Mouse (Mus musculus) embryonic facial prominence, embryonic 12.5 days (tissue): Measurements from ENCODE around the gene Kif13a. TPM values are rescaled to one million over a fixed set of nuclear protein-coding genes. Genes with fewer than 3 reads are reported as not detected.

ENCODE experiments used
- ATAC-seq: fragments of 200-750 bp; cut with Nextera tagmentation; 2 replicates; pipeline ENCODE4 v1.8.0; 2017; ENCODE audit not compliant: insufficient number of reproducible peaks, insufficient read depth, low FRiP score, low TSS enrichment
- H3K27ac ChIP-seq: fragments of 300-500 bp; sonication (generic); 2 replicates; pipeline ENCODE4 v1.5.1; 2016; ENCODE audit warnings: mild to moderate bottlenecking
- H3K27me3 ChIP-seq: fragments of 300-500 bp; sonication (generic); 2 replicates; pipeline ENCODE4 v1.6.1; 2016; ENCODE audit warnings: mild to moderate bottlenecking, moderate library complexity
- H3K36me3 ChIP-seq: fragments of 300-500 bp; sonication (generic); 2 replicates; pipeline ENCODE4 v1.6.1; 2016; ENCODE audit warnings: mild to moderate bottlenecking
- H3K4me1 ChIP-seq: fragments of 300-500 bp; sonication (generic); 2 replicates; pipeline ENCODE4 v1.6.1; 2016
- H3K4me2 ChIP-seq: fragments of 300-500 bp; sonication (generic); replicated peaks from 2 replicates; pipeline ENCODE4 v1.6.1; 2016; ENCODE audit warnings: mild to moderate bottlenecking, moderate library complexity
- H3K4me3 ChIP-seq: fragments of 300-500 bp; sonication (generic); 2 replicates; pipeline ENCODE4 v1.5.1; 2016; ENCODE audit warnings: mild to moderate bottlenecking
- H3K9ac ChIP-seq: fragments of 300-500 bp; sonication (generic); 2 replicates; pipeline ENCODE4 v1.6.1; 2016; ENCODE audit warnings: mild to moderate bottlenecking, moderate library complexity
- H3K9me3 ChIP-seq: fragments of 300-500 bp; sonication (generic); 2 replicates; pipeline ENCODE4 v1.6.1; 2016; ENCODE audit warnings: mild to moderate bottlenecking, moderate library complexity
- WGBS: fragments of 180-500 bp; shearing (Covaris S2); methylation state at CpG from one replicate; pipeline ENCODE4 v1.1.7; 2016; 5-methylcytosine and 5-hydroxymethylcytosine counted together
- polyA plus RNA-seq: library from polyadenylated mRNA; unstranded; fragments of >200 nt; fragmentation: Nextera tagmentation; extraction: Ambion mirVana; gene quantifications from 2 replicates; pipeline ENCODE4 v1.2.1, GENCODE M21; 2016

The Kif13a gene
- polyA plus RNA-seq, 1 experiment from 2014 or later, result 22.9 TPM

DNA sequence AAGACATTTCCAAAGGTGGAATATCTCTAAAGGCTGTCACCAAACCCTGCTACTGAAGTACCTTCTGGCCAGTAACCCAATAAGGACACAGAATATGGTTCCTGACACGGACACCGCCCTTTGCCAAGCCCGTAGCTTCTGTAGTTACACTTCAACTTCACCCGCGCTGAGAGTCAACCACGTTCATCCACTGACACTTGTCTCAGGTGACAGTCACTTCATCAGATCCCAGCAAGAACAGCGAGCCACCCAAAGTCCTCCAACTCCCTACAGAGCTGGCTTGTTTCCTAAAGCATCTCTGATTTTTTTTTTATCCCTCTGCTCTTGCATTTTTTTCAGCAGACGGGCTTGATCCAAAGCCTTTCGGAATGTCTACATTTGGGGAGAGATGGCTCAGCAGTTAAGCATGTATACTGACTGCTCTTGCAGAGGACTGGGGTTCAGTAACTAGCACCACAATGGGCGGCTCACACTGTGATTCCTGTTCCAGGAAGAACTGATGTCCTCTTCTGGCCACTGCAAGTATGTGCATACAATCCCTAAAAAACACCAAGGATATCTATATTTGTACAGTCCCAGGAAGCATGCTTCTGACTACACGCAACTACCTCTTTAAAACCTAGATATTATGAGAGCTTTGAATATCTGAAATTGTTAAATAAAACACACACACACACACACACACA is 28.7 kb downstream of the Kif13a start:
- H3K4me3 ChIP-seq, result no peak overlapping the region
- no peaks in the 10 kb centered on the region for H3K4me1 ChIP-seq
- no peak overlapping the region for H3K9ac ChIP-seq
- no peaks in the 10 kb centered on the region for H3K9me3 ChIP-seq
- H3K27me3 ChIP-seq, result no peaks in the 10 kb centered on the region
- ATAC-seq, result no peak
- H3K36me3 ChIP-seq, result peaks cover 7% of the 10 kb centered on the region; the same call in 1 of the 2 replicates
- no peak overlapping the region for H3K4me2 ChIP-seq
- H3K27ac ChIP-seq, result no peak overlapping the region
- 93% methylated on average over 11 of the region's 11 CpGs for WGBS

DNA sequence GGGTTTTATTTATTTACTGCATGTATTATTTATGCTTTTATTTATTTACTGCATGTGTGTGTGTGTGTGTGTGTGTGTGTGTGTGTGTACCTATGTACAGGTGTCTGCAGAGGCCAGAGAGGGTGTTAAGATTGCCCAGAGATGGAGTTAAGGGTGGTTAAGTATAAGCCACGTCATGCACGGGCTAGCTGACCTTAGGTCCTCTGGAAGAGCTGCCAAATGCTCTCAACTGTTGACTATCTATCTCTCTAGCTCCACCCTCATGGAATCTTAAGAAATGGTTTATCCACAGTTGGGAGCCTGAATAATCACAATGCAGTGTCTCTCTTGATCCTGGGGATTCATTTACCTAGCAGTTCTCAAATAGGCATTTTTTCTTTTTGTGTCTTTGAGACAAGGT is 30.8 kb downstream of the Kif13a start:
- H3K27me3 ChIP-seq, result no peaks in the 10 kb centered on the region
- H3K4me3 ChIP-seq, result no peak overlapping the region
- 76% methylated on average over 2 of the region's 2 CpGs for WGBS
- no peak overlapping the region for H3K4me2 ChIP-seq
- peaks cover 7% of the 10 kb centered on the region; the same call in 1 of the 2 replicates for H3K36me3 ChIP-seq
- H3K9me3 ChIP-seq, result no peaks in the 10 kb centered on the region
- no peaks in the 10 kb centered on the region for H3K4me1 ChIP-seq
- H3K27ac ChIP-seq, result no peak overlapping the region
- H3K9ac ChIP-seq, result no peak overlapping the region
- no peak for ATAC-seq

DNA sequence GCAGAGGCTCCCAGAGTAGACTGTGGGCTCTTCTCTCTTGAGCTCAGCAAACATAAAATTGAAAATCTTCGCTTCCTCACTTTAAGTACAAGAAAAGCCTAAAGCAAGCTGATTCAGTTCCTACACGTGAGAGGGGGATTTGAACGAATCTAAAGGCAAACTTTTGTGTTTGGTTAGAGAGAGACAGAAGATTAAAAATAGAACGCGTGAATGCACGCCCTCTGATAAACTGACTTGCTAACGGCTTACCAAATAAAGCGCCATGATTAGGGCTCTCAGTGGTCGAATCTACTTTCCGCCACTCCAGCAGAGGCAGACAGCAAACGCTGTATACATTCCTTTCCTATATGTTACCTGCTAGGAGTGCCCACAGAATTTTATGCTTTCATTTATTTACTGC is 31.3 kb downstream of the Kif13a start:
- Histone ChIP-seq H3K9ac (no peak overlapping the region), H3K9me3 (no peaks in the 10 kb centered on the region), H3K36me3 (peaks cover 7% of the 10 kb centered on the region; the same call in 1 of the 2 replicates), H3K4me2 (no peak overlapping the region), H3K4me3 (no peak overlapping the region), H3K27ac (no peak overlapping the region), H3K27me3 (no peaks in the 10 kb centered on the region), H3K4me1 (no peaks in the 10 kb centered on the region)
- WGBS, result 77% methylated on average over 11 of the region's 11 CpGs
- ATAC-seq, result no peak

DNA sequence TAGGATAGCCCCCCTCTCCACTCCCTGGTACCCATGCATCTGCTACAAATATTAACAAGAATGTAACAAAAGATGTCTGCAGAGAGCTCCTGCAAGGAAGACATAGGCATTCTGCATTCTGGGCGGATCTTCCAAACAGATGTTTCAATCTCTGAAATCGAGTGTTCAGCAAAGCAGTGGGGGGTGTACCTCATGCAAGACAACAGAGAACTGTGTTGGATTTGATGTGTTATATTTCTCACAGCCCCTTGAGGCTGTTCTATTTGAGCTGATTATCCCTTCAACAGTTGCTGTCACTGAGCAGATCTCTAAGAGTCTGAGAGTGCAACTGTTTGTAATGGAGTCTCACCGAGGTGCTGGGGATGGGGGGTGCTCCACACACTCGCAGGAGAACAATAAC is 37.3 kb downstream of the Kif13a start:
- Histone ChIP-seq H3K4me1 (0 out of 2 replicates have a peak, but pooled peaks cover 6% of the 10 kb centered on the region), H3K4me3 (no peak overlapping the region), H3K27ac (no peak overlapping the region), H3K27me3 (no peaks in the 10 kb centered on the region), H3K9ac (no peak overlapping the region), H3K36me3 (no peaks in the 10 kb centered on the region), H3K4me2 (no peak overlapping the region), H3K9me3 (no peaks in the 10 kb centered on the region)
- WGBS, result 58% methylated on average over 4 of the region's 4 CpGs
- ATAC-seq, result no peak

DNA sequence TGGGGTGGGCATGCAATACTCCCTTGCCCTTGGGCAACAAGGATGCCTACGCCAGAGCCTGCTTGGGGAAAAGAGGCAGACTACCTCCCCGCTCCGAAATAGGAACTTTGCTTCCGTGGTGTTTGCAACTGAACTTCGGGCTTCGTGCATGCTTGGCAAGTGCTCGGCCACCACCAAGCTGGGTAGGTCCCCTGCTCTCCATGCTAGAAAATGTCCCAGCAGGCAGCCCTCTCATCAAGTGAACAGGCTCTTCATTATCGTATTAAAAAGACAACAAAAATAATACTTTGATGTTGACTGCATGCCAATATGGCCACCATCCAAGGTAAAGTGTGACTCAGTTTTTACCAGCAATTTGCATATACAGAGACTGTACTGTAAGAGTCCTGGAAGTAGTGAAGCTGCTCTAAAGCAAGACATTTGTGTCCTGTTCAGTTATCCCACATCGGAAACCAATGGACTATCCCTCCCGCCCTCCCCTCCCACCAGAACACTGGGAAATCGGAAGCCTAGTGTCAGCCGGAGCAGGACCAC is 41.5 kb downstream of the Kif13a start:
- Histone ChIP-seq H3K36me3 (no peaks in the 10 kb centered on the region), H3K9me3 (no peaks in the 10 kb centered on the region), H3K27ac (no peak overlapping the region), H3K4me1 (peaks cover 15% of the 10 kb centered on the region; the same call in 1 of the 2 replicates), H3K4me2 (no peak overlapping the region), H3K9ac (no peak overlapping the region), H3K4me3 (no peak overlapping the region), H3K27me3 (no peaks in the 10 kb centered on the region)
- ATAC-seq, result no peak
- WGBS, result 84% methylated on average over 12 of the region's 12 CpGs

DNA sequence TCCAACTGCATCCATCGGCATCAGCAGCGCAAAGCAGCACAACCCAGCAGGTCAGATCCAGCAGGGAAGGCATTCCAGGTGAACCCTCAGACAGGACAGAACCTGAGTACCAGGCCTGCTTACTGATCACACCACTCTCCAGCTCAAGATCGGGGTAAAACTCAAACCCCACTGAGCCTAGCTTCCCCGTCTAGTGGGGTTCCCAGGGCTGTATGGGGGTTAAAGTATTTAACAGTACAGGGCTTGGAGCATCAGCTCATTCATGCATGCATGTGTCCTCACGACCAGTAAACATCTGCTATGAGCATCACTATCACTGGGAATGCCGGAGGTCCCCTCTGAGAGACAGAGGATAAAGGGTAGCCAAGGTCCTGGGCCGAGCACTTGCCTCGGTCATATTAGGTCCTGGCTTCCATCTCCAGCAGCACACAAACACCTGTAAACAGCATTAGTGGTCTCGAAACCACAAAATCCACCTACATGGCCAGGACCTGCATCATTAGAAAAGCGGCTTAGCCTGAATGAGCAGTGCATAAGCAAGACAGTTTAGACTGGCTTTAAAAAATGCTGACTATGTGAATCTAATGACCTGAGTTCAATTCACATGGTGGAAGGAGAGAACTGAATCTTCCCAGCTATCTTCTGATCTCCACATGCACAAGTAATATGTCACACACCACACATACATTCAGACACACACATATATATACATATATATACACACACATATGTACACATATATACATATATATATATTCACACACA is 43.0 kb downstream of the Kif13a start:
- Histone ChIP-seq H3K27me3 (no peaks in the 10 kb centered on the region), H3K9ac (no peak overlapping the region), H3K4me2 (no peak overlapping the region), H3K36me3 (no peaks in the 10 kb centered on the region), H3K4me1 (peaks cover 9% of the 10 kb centered on the region; the same call in 1 of the 2 replicates), H3K9me3 (no peaks in the 10 kb centered on the region), H3K4me3 (no peak overlapping the region), H3K27ac (no peak overlapping the region)
- ATAC-seq, result no peak
- WGBS, result 89% methylated on average over 10 of the region's 10 CpGs

DNA sequence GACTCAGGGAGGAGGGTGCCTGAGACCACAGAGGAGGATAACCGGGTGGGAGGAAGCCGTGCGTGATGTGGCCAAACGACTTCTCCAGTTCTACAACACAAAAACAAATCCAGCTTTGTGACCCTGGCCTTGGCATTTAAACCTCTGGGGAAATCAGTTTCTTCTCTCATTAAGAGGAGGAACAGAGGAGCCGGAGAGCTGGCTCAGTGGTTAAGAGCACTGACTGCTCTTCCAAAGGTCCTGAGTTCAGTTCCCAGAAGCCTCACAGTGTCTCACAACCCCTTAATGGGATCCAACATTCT is 44.0 kb downstream of the Kif13a start:
- H3K4me1 ChIP-seq, result peaks cover 10% of the 10 kb centered on the region; the same call in 1 of the 2 replicates
- WGBS, result 64% methylated on average over 5 of the region's 5 CpGs
- no peak for ATAC-seq

DNA sequence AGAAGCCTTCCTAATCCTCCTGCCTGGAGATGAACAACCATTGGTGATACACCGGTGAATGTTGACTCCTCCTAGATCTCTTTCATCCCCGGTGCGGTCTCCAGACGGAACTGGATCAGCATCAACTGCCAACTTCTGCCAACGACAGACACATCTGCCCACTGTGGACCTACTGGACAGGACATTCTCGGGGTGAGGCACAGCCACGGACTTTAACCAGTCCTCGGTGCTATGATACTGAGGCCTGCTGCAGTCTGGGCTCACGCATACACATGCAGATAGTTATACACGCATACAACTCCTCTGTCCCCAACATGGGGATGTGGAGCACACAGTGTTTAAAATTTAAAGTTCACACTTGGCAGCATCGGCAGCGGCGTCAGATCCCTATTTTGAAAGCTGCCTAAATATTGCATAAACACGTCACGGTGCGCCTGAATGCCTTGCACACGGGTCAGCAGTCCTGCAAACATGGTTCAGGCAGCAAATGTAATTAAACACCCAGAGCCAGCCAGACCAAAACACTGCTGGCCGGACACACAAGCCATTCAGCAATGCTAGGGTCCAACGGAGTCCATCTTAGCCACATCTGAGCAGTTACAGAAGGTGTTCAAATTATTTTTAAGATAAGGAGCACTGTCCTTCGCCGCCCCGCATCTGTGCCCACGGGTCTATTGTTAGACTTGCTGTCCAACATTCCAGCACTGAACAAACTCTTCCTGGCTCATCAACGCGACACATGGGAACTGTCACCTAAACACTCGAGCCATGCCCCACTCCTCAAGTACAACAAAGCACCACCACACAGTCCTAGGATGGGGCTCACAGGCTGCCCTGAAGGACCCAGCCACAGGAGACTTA is 44.5 kb downstream of the Kif13a start:
- ATAC-seq, result no peak
- no peaks in the 10 kb centered on the region for H3K36me3 ChIP-seq
- no peak overlapping the region for H3K4me3 ChIP-seq
- no peak overlapping the region for H3K9ac ChIP-seq
- H3K27ac ChIP-seq, result no peak overlapping the region
- no peaks in the 10 kb centered on the region for H3K9me3 ChIP-seq
- 79% methylated on average over 26 of the region's 26 CpGs for WGBS
- no peaks in the 10 kb centered on the region for H3K27me3 ChIP-seq
- no peak overlapping the region for H3K4me2 ChIP-seq
- H3K4me1 ChIP-seq, result peaks cover 15% of the 10 kb centered on the region; the same call in 1 of the 2 replicates

More for the DNA sequence above, 44.0 kb downstream of the Kif13a start:
- H3K36me3 ChIP-seq, result no peaks in the 10 kb centered on the region
- H3K27ac ChIP-seq, result no peak overlapping the region
- no peaks in the 10 kb centered on the region for H3K9me3 ChIP-seq
- no peak overlapping the region for H3K9ac ChIP-seq
- no peak overlapping the region for H3K4me2 ChIP-seq
- no peaks in the 10 kb centered on the region for H3K27me3 ChIP-seq
- no peak overlapping the region for H3K4me3 ChIP-seq

DNA sequence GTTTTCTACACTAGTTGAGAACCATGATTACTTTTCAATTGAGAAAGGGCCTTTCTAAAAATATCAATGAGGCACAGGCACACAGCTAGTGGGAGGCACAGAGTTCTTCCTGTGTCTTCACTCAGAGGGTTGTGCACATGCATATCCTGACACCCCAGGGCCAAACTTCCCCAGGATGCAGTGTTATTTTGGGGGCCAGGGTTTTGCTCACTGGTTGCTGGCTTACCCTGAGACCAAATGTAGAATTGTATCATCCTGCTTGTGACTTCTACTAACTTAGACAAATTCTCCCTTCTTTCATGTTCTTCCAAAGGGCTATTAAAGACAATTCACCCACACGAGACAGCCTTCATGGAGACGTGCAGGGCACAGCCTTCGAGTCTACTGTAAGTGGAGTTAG is 45.7 kb downstream of the Kif13a start:
- H3K9ac ChIP-seq, result no peak overlapping the region
- H3K9me3 ChIP-seq, result no peaks in the 10 kb centered on the region
- no peak for ATAC-seq
- H3K27ac ChIP-seq, result no peak overlapping the region
- no peak overlapping the region for H3K4me2 ChIP-seq
- H3K27me3 ChIP-seq, result no peaks in the 10 kb centered on the region
- no peaks in the 10 kb centered on the region for H3K36me3 ChIP-seq
- H3K4me1 ChIP-seq, result peaks cover 15% of the 10 kb centered on the region; the same call in 1 of the 2 replicates
- 84% methylated on average over 3 of the region's 3 CpGs for WGBS
- H3K4me3 ChIP-seq, result no peak overlapping the region

DNA sequence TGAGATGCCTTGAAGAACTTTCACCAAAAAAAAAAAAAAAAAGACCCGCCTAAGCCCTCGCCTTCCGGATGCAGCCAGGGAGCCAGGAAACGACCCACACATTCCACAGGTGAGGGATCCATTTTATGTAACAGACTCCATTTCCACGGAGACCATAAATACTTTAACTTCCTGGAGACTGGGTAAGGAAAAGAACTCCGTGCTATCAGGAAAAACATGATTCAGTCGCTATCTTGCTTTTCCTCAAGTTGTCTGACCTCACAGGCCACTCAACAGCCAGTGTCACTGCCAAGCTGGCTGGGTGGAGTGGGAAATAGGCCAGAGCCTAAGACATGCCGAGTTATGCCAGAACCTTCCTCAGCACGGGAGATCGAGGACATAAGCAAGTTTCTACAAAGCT is 46.3 kb downstream of the Kif13a start:
- Histone ChIP-seq H3K4me2 (no peak overlapping the region), H3K27me3 (no peaks in the 10 kb centered on the region), H3K4me1 (peaks cover 15% of the 10 kb centered on the region; the same call in 1 of the 2 replicates), H3K36me3 (no peaks in the 10 kb centered on the region), H3K9me3 (no peaks in the 10 kb centered on the region), H3K27ac (no peak overlapping the region), H3K9ac (no peak overlapping the region), H3K4me3 (no peak overlapping the region)
- no peak for ATAC-seq
- 69% methylated on average over 10 of the region's 10 CpGs for WGBS

DNA sequence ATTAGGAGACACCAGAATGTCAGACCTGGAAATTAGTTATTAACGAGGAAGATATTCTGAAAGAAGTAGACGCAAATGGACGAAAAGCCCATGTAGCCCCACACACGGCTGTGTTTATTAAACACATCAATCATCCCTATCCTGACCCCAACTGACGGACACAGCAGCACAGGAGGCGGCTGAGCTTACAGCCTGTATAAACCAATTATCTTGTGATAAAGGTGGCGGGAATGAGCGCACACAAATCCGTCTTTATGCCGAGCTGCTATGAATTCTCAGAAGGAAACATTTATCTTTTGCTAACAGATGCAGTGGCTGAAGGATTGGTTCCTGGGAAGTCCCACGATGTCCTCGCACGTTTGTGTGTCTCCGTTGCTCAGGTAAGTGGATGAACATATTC is 48.9 kb downstream of the Kif13a start:
- Histone ChIP-seq H3K9me3 (no peaks in the 10 kb centered on the region), H3K9ac (no peak overlapping the region), H3K36me3 (no peaks in the 10 kb centered on the region), H3K27me3 (no peaks in the 10 kb centered on the region), H3K4me3 (no peak overlapping the region), H3K27ac (no peak overlapping the region), H3K4me1 (peaks cover 14% of the 10 kb centered on the region; the same call in 1 of the 2 replicates), H3K4me2 (no peak overlapping the region)
- ATAC-seq, result no peak
- WGBS, result 77% methylated on average over 14 of the region's 14 CpGs
